Mouse (Mus musculus): ENCODE results near the gene Aff2. TPM values are rescaled to one million over a fixed set of nuclear protein-coding genes. Genes with fewer than 3 reads are reported as not detected.

Gene Aff2
- polyA plus RNA-seq, 1 experiment, result 0.40 TPM

DNA sequence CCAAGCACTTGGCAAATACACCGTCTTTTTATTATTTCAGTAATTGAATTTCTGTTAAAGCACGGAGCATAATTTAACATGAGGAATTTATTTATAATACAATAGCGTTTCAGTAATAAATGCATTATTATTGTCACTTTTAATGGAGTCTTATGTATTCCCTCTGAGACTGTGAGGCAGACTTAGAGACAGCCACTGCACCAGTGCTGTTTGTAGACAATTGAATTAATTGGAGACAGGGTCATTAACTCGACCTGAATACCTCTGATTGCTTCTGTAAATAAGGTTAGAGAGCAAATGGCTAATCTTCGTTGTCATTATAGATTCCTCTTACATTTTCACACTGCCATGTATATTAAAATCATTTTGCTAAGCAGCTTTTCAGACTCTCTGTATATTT, 458.1 kb downstream of the Aff2 start:
- H3K4me3 ChIP-seq (ENCODE audit: insufficient read depth, poor library complexity, severe bottlenecking), result no peak overlapping the region
- H3K27me3 ChIP-seq (ENCODE audit: control insufficient read depth, insufficient read depth, insufficient read length), result no peaks in the 10 kb centered on the region

DNA sequence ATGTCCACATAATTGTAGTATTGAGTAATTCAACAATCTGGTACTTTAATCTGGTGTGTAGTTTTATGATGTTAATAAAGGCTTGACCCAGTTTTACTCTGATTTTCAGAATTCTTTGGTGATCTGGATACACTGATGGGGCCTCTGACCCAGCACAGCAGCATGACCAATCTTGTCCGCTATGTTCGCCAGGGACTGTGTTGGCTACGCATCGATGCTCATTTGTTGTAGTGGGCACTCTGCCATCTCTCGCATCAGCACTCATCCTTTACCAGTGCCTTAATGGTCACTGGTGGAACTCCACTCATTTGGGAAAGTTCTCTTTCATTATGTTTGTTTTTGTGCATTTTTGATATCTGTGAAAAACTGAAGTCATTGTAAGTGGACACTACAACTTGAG, 507.5 kb downstream of the Aff2 start:
- no peaks in the 10 kb centered on the region for H3K27me3 ChIP-seq (ENCODE audit: control insufficient read depth, insufficient read depth, insufficient read length)
- H3K36me3 ChIP-seq (ENCODE audit: control insufficient read depth, insufficient read depth), result no peaks in the 10 kb centered on the region
- H3K79me2 ChIP-seq (ENCODE audit: control insufficient read depth, insufficient read depth), result no peaks in the 10 kb centered on the region
- no peak for TF ChIP-seq MYOD1 (IDR thresholded peaks at IDR 0.05; ENCODE audit: control insufficient read depth, insufficient read length, low read depth)
- no peak for TF ChIP-seq CTCF (IDR thresholded peaks at IDR 0.05; ENCODE audit: control insufficient read depth, insufficient read depth, insufficient read length)
- no peak for TF ChIP-seq USF1 (IDR thresholded peaks at IDR 0.05; ENCODE audit: low read depth)
- no peak for TF ChIP-seq FOSL1 (IDR thresholded peaks at IDR 0.05; ENCODE audit: insufficient read depth, low read length, poor library complexity, severe bottlenecking)
- TF ChIP-seq MYOG (IDR thresholded peaks at IDR 0.05; ENCODE audit: control insufficient read depth, extremely low read depth, insufficient read length), result no peak
- TF ChIP-seq MAX (IDR thresholded peaks at IDR 0.05), result no peak
- no peak for TF ChIP-seq CEBPB (IDR thresholded peaks at IDR 0.05; ENCODE audit: low read depth)
- no peaks in the 10 kb centered on the region for H3K79me3 ChIP-seq (ENCODE audit: low read depth)
- H3K4me3 ChIP-seq (ENCODE audit: insufficient read depth, poor library complexity, severe bottlenecking), result no peak overlapping the region
- no peak overlapping the region for H3ac ChIP-seq (ENCODE audit: control insufficient read depth, insufficient read length, low read depth)

More for the DNA sequence above, 458.1 kb downstream of the Aff2 start:
- Histone ChIP-seq H3ac (ENCODE audit: control insufficient read depth, insufficient read length, low read depth) (no peak overlapping the region), H3K36me3 (ENCODE audit: control insufficient read depth, insufficient read depth) (no peaks in the 10 kb centered on the region), H3K79me2 (ENCODE audit: control insufficient read depth, insufficient read depth) (no peaks in the 10 kb centered on the region), H3K79me3 (ENCODE audit: low read depth) (no peaks in the 10 kb centered on the region)
- TF ChIP-seq USF1 (IDR thresholded peaks at IDR 0.05; ENCODE audit: low read depth) (no peak), MYOD1 (IDR thresholded peaks at IDR 0.05; ENCODE audit: control insufficient read depth, insufficient read length, low read depth) (no peak), CEBPB (IDR thresholded peaks at IDR 0.05; ENCODE audit: low read depth) (no peak), FOSL1 (IDR thresholded peaks at IDR 0.05; ENCODE audit: insufficient read depth, low read length, poor library complexity, severe bottlenecking) (no peak), MYOG (IDR thresholded peaks at IDR 0.05; ENCODE audit: control insufficient read depth, extremely low read depth, insufficient read length) (no peak), MAX (IDR thresholded peaks at IDR 0.05) (no peak), CTCF (IDR thresholded peaks at IDR 0.05; ENCODE audit: control insufficient read depth, insufficient read depth, insufficient read length) (no peak)

DNA sequence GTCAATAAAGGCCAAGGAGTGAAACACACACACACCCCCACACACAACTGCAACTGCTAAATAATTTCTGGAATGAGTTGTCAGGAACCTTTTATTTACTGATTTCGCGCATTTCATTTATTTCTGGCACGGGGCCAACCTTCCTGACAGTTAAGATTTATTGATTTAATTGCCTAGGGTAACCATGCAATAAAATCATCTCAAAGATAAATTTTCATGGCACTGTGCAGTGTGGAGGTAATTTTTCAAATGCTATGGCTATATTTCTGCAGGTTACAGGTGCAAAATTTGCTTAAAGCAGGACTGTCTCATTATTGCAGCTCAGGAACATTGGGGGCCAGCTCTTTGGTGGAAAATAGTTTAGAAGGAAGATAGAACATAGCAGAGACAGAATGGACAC, 531.6 kb downstream of the Aff2 start:
- TF ChIP-seq CEBPB (IDR thresholded peaks at IDR 0.05; ENCODE audit: low read depth) (no peak), MYOD1 (IDR thresholded peaks at IDR 0.05; ENCODE audit: control insufficient read depth, insufficient read length, low read depth) (no peak), CTCF (IDR thresholded peaks at IDR 0.05; ENCODE audit: control insufficient read depth, insufficient read depth, insufficient read length) (no peak), FOSL1 (IDR thresholded peaks at IDR 0.05; ENCODE audit: insufficient read depth, low read length, poor library complexity, severe bottlenecking) (no peak), USF1 (IDR thresholded peaks at IDR 0.05; ENCODE audit: low read depth) (no peak), MAX (IDR thresholded peaks at IDR 0.05) (no peak), MYOG (IDR thresholded peaks at IDR 0.05; ENCODE audit: control insufficient read depth, extremely low read depth, insufficient read length) (no peak)
- no peaks in the 10 kb centered on the region for H3K36me3 ChIP-seq (ENCODE audit: control insufficient read depth, insufficient read depth)
- H3K27me3 ChIP-seq (ENCODE audit: control insufficient read depth, insufficient read depth, insufficient read length), result no peaks in the 10 kb centered on the region
- H3K79me3 ChIP-seq (ENCODE audit: low read depth), result no peaks in the 10 kb centered on the region
- H3K79me2 ChIP-seq (ENCODE audit: control insufficient read depth, insufficient read depth), result no peaks in the 10 kb centered on the region
- H3K4me3 ChIP-seq (ENCODE audit: insufficient read depth, poor library complexity, severe bottlenecking), result no peak overlapping the region
- no peak overlapping the region for H3ac ChIP-seq (ENCODE audit: control insufficient read depth, insufficient read length, low read depth)

Data from C2C12 (cell line).